Mouse (Mus musculus) lung, embryonic 14.5 days (tissue): ENCODE measurements around the gene Zfp653. TPM values are rescaled to one million over a fixed set of nuclear protein-coding genes. Genes with fewer than 3 reads are reported as not detected.

ENCODE experiments used
- ATAC-seq: fragments of 200-750 bp; cut with Nextera tagmentation; 2 replicates; pipeline ENCODE4 v1.8.0; 2017; ENCODE audit warnings: mild to moderate bottlenecking, moderate TSS enrichment, moderate library complexity; ENCODE audit not compliant: insufficient read depth
- DNase-seq: peaks from one replicate; pipeline ENCODE4 v3.0.0-alpha.2; 2015
- H3K27ac ChIP-seq: fragments of 300-500 bp; sonication (generic); 2 replicates; pipeline ENCODE4 v1.5.1; 2014; ENCODE audit warnings: low read depth, mild to moderate bottlenecking, moderate library complexity
- H3K27me3 ChIP-seq: fragments of 300-500 bp; sonication (generic); 2 replicates; pipeline ENCODE4 v1.6.1; 2014; ENCODE audit warnings: low read length, control low read depth; ENCODE audit not compliant: insufficient read depth
- H3K36me3 ChIP-seq: fragments of 300-500 bp; sonication (generic); 2 replicates; pipeline ENCODE4 v1.6.1; 2014; ENCODE audit warnings: control low read depth; ENCODE audit not compliant: insufficient read depth
- H3K4me1 ChIP-seq: fragments of 300-500 bp; sonication (generic); 2 replicates; pipeline ENCODE4 v1.6.1; 2014; ENCODE audit warnings: antibody characterized with exemption, control low read depth; ENCODE audit not compliant: insufficient read depth
- H3K4me2 ChIP-seq: fragments of 300-500 bp; sonication (generic); 2 replicates; pipeline ENCODE4 v1.6.1; 2014; ENCODE audit warnings: mild to moderate bottlenecking
- H3K4me3 ChIP-seq: fragments of 300-500 bp; sonication (generic); 2 replicates; pipeline ENCODE4 v1.5.1; 2014; ENCODE audit warnings: low read depth, low read length
- H3K9ac ChIP-seq: fragments of 300-500 bp; sonication (generic); 2 replicates; pipeline ENCODE4 v1.6.1; 2014
- H3K9me3 ChIP-seq: fragments of 300-500 bp; sonication (generic); 2 replicates; pipeline ENCODE4 v1.6.1; 2016; ENCODE audit warnings: low read depth, low read length, control low read depth
- CTCF ChIP-seq: IDR thresholded peaks from 2 replicates; pipeline ENCODE4 v1.5.1; 2016; ENCODE audit warnings: antibody characterized with exemption, low read depth
- WGBS: fragments of 180-500 bp; shearing (Covaris S2); extraction: QIAGEN DNeasy Blood & Tissue Kit; methylation state at CpG from one replicate; pipeline ENCODE4 v1.1.7; 2014; 5-methylcytosine and 5-hydroxymethylcytosine counted together
- polyA plus RNA-seq: library from polyadenylated mRNA; unstranded; fragments of >200 nt; fragmentation: Nextera tagmentation; extraction: Ambion mirVana; gene quantifications from 2 replicates; pipeline ENCODE4 v1.2.1, GENCODE M21; 2014

Gene Zfp653
- polyA plus RNA-seq, 1 experiment from 2014 or later = 12.4 TPM

GRCm38 (mm10) chr9:22108194-22108593 is 37.0 kb upstream of the Zfp653 start:
- Histone ChIP-seq H3K4me3 (no peak overlapping the region), H3K9ac (no peak overlapping the region), H3K9me3 (no peaks in the 10 kb centered on the region), H3K4me2 (no peak overlapping the region), H3K36me3 (peaks cover 34% of the 10 kb centered on the region), H3K4me1 (no peaks in the 10 kb centered on the region), H3K27ac (no peak overlapping the region), H3K27me3 (no peaks in the 10 kb centered on the region)
- no peak for DNase-seq
- 89% methylated on average over 9 of the region's 9 CpGs for WGBS
- no peak for ATAC-seq
- no peak for TF ChIP-seq CTCF

GRCm38 (mm10) chr9:22099922-22100321 is 28.7 kb upstream of the Zfp653 start:
- no peaks in the 10 kb centered on the region for H3K9me3 ChIP-seq
- H3K4me2 ChIP-seq = peak overlapping the region; percentile 45
- peak overlapping the region; percentile 30 for H3K9ac ChIP-seq
- DNase-seq (peak; percentile 53), ATAC-seq (peak; percentile 64)
- peak overlapping the region; percentile 28; the same call in 1 of the 2 replicates for H3K27ac ChIP-seq
- peak overlapping the region; percentile 23 for H3K4me3 ChIP-seq
- no peak for TF ChIP-seq CTCF
- no peaks in the 10 kb centered on the region for H3K4me1 ChIP-seq
- no peaks in the 10 kb centered on the region for H3K36me3 ChIP-seq
- H3K27me3 ChIP-seq = peaks cover 17% of the 10 kb centered on the region
- 2% methylated on average over 18 of the region's 18 CpGs for WGBS

GRCm38 (mm10) chr9:22098993-22099696 is 28.0 kb upstream of the Zfp653 start, which contains the start of gene Cnn1:
Gene Cnn1 (plus strand): TSS chr9:22099216.
- H3K4me1 ChIP-seq = no peaks in the 10 kb centered on the region
- ATAC-seq (peak; percentile 58), DNase-seq (peak; percentile 66)
- peak within 1 kb of the TSS; percentile 30 for H3K9ac ChIP-seq
- peak within 1 kb of the TSS; percentile 23 for H3K4me3 ChIP-seq
- peaks cover 17% of the 10 kb centered on the region for H3K27me3 ChIP-seq
- no peaks in the 10 kb centered on the region for H3K9me3 ChIP-seq
- WGBS = 6% methylated on average over 14 of the region's 14 CpGs
- peak within 1 kb of the TSS; percentile 45 for H3K4me2 ChIP-seq
- H3K36me3 ChIP-seq = no peaks in the 10 kb centered on the region
- no peak for TF ChIP-seq CTCF
- peak within 1 kb of the TSS; percentile 28; the same call in 1 of the 2 replicates for H3K27ac ChIP-seq

- DNase-seq = peak; percentile 93
- H3K9me3 ChIP-seq = no peaks in the 10 kb centered on the region
- peaks cover 17% of the 10 kb centered on the region for H3K27me3 ChIP-seq
- H3K9ac ChIP-seq = peak overlapping the region; percentile 58
- H3K36me3 ChIP-seq = no peaks in the 10 kb centered on the region
- peak overlapping the region; percentile 76 for H3K4me2 ChIP-seq
- WGBS = 2% methylated on average over 24 of the region's 24 CpGs
- peak; percentile 68 for ATAC-seq
- peak; percentile 80 for TF ChIP-seq CTCF
- H3K4me3 ChIP-seq = peak overlapping the region; percentile 38
- H3K4me1 ChIP-seq = no peaks in the 10 kb centered on the region
- H3K27ac ChIP-seq = no peak overlapping the region; the same call in 1 of the 2 replicates
Measured at GRCm38 (mm10) chr9:22095854-22096307, 24.7 kb upstream of the Zfp653 start.

- DNase-seq (no peak), ATAC-seq (no peak)
- no peaks in the 10 kb centered on the region for H3K27me3 ChIP-seq
- H3K4me2 ChIP-seq = no peak overlapping the region
- no peak overlapping the region for H3K27ac ChIP-seq
- 76% methylated on average over 6 of the region's 6 CpGs for WGBS
- no peaks in the 10 kb centered on the region for H3K9me3 ChIP-seq
- no peak for TF ChIP-seq CTCF
- H3K4me3 ChIP-seq = no peak overlapping the region
- H3K9ac ChIP-seq = no peak overlapping the region
- no peaks in the 10 kb centered on the region for H3K4me1 ChIP-seq
- no peaks in the 10 kb centered on the region for H3K36me3 ChIP-seq
Measured at GRCm38 (mm10) chr9:22092746-22093145, 21.6 kb upstream of the Zfp653 start.

GRCm38 (mm10) chr9:22089986-22090385 is 18.8 kb upstream of the Zfp653 start:
- H3K4me3 ChIP-seq = no peak overlapping the region
- no peak for TF ChIP-seq CTCF
- H3K27me3 ChIP-seq = no peaks in the 10 kb centered on the region
- no peaks in the 10 kb centered on the region for H3K36me3 ChIP-seq
- H3K9me3 ChIP-seq = no peaks in the 10 kb centered on the region
- H3K4me1 ChIP-seq = peaks cover 3% of the 10 kb centered on the region; the same call in 1 of the 2 replicates
- H3K4me2 ChIP-seq = no peak overlapping the region
- H3K9ac ChIP-seq = no peak overlapping the region
- no peak overlapping the region for H3K27ac ChIP-seq
- WGBS = 73% methylated on average over 7 of the region's 7 CpGs
- DNase-seq (no peak), ATAC-seq (no peak)

GRCm38 (mm10) chr9:22089281-22089680 is 18.1 kb upstream of the Zfp653 start:
- TF ChIP-seq CTCF = no peak
- Histone ChIP-seq H3K4me3 (no peak overlapping the region), H3K9me3 (no peaks in the 10 kb centered on the region), H3K9ac (no peak overlapping the region), H3K27me3 (no peaks in the 10 kb centered on the region), H3K27ac (no peak overlapping the region), H3K36me3 (no peaks in the 10 kb centered on the region), H3K4me2 (no peak overlapping the region), H3K4me1 (peaks cover 3% of the 10 kb centered on the region; the same call in 1 of the 2 replicates)
- DNase-seq = no peak
- WGBS = 96% methylated on average over 7 of the region's 7 CpGs
- no peak for ATAC-seq
